Mouse (Mus musculus) central nervous system, embryonic 11.5 days (tissue): ENCODE results near the gene Spata45. TPM values are rescaled to one million over a fixed set of nuclear protein-coding genes. Genes with fewer than 3 reads are reported as not detected.

Experiments
- polyA plus RNA-seq: library from polyadenylated mRNA; depleted of rRNA; stranded (reverse); fragments of >200 nt; gene quantifications from 2 replicates; pipeline ENCODE4 v1.2.3, GENCODE M21; 2012; rRNA removed

Gene Spata45
- polyA plus RNA-seq, result not detected in 2 replicates

DNA sequence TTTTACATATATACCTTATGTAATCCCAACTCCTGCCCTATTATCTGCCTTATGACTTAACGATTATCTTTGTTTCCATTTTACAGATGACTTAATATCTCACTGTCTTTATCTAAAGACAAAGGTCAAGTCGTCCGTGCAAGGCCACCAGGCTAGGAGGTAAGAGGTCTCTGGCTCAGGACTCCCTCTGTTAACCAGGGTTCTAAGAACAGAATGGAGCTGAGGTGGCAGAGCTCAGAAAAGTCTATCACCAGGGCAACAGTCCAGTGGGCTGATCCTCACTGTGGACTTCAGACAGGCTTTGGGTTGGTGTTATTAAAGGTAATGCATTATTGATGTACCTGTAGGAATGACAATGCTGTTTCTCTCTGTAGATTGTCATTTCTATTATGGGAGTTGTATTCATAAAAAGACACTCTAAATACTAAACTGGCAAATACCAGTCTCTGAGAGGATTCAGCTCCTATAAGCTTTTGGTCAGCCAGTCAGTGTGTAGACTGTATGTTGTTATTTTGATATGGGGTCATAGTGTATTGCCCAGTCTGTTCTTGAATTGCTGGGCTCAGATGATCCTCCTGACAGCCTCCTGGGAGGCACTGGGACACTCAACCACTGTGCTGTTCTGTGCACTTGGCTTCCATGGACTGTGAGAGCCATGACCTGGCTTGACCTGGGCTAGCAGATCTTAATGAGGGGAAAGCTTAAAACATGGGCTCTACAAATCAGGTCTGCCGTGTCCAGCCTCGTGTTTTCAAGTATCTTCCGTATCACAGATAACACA, at the start of gene Spata45:
Gene Spata45 (plus strand): TSS at position 86 of the 781 bp plus-strand sequence.

GRCm38 (mm10) chr1:191026021-191026713, 10.3 kb upstream of the Spata45 start, which contains the start of gene Flvcr1:
Gene Flvcr1, minus strand, starts transcription at chr1:191026158.

GRCm38 (mm10) chr1:191062781-191063485, 26.5 kb downstream of the Spata45 start, which contains the start of the genes Tatdn3 and Nsl1:
Gene Tatdn3, minus strand, starts transcription at chr1:191062932.
Gene Nsl1, plus strand, starts transcription at chr1:191063012.

Other genes starting within 250 kb of the Spata45 start
- 16.1 and 17.5 TPM in 2 replicates for gene Rps6kc1, start 124.9 kb upstream of the Spata45 start, polyA plus RNA-seq
- 39.6 and 61.2 TPM in 2 replicates for gene Angel2, start 111.5 kb upstream of the Spata45 start, polyA plus RNA-seq
- 30.2 and 37.2 TPM in 2 replicates for gene Vash2, start 57.3 kb upstream of the Spata45 start, polyA plus RNA-seq
- 14.6 and 21.7 TPM in 2 replicates for gene Flvcr1, start 10.5 kb upstream of the Spata45 start, polyA plus RNA-seq
- 24.7 and 25.1 TPM in 2 replicates for gene Tatdn3, start 26.3 kb downstream of the Spata45 start, polyA plus RNA-seq
- gene Nsl1, start 26.4 kb downstream of the Spata45 start, polyA plus RNA-seq, result 29.0 and 38.6 TPM in 2 replicates
- 5.3 and 8.0 TPM in 2 replicates for gene Batf3, start 61.2 kb downstream of the Spata45 start, polyA plus RNA-seq
- gene Fam71a, start 128.2 kb downstream of the Spata45 start, polyA plus RNA-seq, result not detected in 2 replicates
- gene Atf3, start 181.4 kb downstream of the Spata45 start, polyA plus RNA-seq, result 1.8 and 3.9 TPM in 2 replicates